Mouse (Mus musculus) heart, adult 18-20 months (tissue): ENCODE data around the gene Nop58. TPM values are rescaled to one million over a fixed set of nuclear protein-coding genes. Genes with fewer than 3 reads are reported as not detected.
"Not testable (repeated sequence)": the region's sequence is repeated elsewhere in the genome, so short reads cannot be mapped to it uniquely, and the experiment has no call there.

Experiments used
- DNase-seq, 2 experiments: peaks; one replicate each; pipeline ENCODE4 v3.0.0; 2021 to 2022; ENCODE audit warnings: mixed read lengths in 1 of 2
- total RNA-seq, 2 experiments: library from RNA; stranded (reverse); gene quantifications; 2 replicates each; pipeline ENCODE4 v1.2.3; 2021

Nop58 gene
- total RNA-seq, 2 experiments from 2014 or later: 30.1 to 33.1 TPM

DNA sequence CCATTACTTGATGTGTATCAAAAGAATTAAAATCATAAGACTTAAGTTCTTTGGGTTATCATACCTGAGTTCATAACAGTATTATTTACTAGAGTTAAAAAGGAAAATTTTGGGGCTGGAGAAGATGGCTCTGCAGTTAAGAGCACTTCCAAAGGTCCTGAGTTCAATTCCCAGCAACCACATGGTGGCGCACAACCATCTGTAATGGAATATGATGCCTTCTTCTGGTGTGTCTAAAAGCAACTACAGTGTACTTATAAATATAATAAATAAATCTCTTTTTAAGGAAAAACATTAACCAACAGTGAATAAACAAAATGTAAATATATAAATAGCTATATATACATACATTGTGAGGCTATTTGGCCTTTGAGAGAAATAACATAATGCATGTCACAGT, 17.0 kb downstream of the Nop58 start:
- peak in 1 of 2 experiments; percentile 45 for DNase-seq

DNA sequence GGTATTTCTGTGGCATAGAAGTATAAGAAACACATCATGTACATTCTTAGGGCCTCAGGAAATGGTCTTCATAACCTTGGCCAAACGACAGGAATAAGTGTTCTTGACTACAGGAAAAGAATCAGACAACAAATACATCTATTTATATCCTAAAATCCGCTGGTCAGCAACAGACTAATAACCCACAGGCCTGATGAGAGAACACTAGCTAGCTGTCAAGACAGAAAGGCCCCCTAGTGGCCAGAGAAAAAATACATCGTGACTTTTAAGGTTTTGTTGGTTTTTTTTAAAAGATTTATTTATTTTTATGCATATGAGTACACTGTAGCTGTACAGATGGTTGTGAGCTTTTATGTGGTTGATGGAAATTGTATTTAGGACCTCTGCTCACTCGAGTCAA, 35.1 kb downstream of the Nop58 start:
- peak; percentile 13 to 26 for DNase-seq

DNA sequence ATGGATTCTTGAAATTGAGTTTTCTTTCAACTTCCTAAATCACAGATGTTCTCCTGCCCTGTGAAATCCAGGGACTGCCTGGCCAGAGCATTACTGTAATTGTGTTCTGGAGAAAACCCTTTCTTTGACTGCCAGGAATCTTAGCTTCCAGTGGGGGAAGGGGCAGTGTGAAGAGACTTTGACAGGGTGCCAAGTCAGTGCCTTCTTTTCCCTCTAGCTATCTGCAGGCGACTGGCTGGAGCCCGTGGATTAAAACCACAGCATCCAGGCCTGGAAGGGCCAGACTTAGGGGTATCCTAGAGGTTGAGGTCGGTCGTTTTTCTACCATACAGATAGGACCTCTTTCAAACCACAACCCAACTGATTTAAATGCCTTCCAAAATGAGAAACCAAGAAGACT, 40.9 kb downstream of the Nop58 start:
- DNase-seq: no peak

DNA sequence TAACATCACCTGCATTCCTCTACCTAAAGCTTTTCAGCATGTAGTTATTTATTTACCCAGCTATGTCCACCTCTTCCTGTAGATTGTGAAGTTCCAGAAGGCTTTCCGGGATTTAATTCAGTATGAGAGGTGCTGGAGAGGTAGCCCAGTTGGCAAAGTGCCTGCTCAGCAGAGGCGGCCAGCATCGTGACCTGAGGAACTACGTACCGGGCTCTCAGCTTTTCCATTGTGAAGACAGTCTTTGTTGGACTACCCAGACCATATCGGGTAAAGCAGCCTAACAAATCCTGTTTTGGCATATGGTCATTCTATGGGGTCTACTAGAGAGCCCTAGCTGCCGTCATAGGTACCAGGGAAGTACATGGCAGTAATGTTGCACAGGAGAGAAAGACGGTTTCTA, 45.3 kb downstream of the Nop58 start:
- DNase-seq: no peak

DNA sequence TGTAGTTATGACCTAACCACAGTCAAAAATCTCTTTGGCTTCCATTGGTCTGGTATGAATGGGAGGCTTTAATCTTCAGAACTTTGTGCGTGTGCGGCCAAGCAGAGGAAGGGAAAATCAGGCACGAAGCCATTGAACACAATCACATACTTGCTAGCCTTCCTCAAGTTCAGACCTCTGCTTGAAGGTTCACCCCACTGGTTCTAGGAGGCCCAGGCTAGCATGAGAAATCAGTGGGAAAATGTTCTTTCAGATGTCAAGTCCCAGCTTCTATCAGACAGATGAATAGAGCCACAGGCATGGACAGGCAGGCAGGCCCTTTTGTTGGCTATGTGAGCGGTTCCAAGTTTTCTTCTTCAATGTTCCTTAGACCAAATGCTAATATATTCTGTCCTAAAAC, 46.0 kb downstream of the Nop58 start:
- no peak for DNase-seq

DNA sequence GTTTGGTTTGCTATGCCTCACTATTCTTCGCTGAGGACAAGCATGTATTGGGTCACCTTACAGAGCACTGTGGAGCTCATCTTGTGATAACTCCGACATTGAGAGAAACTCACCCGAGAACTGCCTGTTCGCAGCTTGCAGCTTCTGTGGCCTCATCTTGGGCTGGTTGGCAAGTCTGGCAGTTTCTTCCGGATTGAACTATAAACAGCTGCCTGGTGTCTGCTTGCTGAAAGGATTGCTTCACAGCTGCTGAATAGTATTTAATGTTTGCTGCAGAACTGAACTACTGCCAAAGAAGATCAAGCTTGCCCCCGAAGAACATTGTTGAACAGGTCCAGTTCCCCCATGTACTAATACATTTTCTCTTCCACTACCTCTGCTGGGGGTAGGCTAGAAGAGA, 49.3 kb downstream of the Nop58 start:
- peak; percentile 23 to 25 for DNase-seq

DNA sequence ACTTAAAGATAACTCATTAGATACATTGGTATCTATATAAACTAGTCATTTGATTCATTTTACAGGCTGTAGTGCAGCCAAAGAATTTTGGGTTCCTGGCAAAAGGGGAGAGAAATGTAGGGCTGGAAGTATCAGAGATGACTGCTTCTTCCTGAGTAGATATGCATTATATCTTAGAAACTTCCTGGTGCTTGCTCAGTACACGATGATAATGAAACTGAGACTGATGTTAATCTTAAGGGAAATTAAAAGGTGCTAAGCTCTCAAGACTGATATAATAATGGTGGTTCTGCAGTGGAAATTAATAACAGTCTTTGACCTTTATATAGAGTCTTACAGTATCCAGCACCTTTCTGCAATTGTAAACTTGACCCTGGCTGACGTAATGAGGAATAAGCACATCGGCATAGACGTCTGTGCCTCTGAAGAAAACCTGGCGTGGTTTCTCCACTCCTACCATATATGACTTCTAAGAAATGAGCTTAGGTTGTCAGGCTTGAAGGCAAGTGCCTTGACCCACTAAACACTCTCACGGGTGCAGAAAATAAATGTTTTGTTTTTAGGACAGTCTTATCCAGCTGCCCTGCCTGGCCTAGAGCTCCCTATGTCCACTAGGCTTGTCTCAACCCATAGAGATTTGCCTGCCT, 54.1 kb downstream of the Nop58 start:
- DNase-seq: no peak

DNA sequence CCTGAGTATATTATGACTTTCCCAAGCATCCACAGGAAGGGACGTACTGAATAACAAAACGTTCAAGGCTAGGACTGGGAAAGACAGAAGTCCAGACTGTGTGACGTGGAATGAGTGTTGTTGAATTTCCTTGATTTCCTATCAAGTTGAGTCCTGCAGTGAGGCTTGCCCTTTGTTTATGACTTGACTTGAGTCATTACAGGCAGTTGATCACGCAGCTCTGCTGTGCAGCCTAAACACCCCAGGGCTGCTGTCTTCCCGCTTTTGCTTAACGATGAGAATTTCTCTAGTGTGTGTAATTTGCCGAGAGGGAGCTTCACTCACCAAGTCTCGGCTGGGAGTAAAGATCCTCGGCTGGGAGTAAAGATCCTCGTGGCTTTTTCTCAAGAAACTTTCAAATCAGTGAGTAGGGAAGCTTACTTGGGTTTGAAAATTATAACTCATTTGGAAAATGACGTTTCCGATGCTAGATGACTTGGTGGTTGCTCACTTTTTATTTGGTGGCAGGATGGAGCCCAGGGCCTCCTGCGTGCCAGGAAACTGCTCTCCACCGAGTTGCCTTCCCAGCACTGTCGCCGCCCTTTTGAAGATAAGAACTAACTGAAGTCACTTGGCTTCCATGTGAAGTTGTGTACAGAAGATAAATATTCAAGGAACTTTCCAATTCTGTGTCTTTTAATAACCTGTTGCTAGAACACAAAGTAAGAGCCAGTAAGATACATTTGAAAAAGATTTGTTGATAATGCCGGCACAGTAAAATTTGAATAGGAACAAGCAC, 55.0 kb downstream of the Nop58 start:
- peak; percentile 37 to 40 for DNase-seq

DNA sequence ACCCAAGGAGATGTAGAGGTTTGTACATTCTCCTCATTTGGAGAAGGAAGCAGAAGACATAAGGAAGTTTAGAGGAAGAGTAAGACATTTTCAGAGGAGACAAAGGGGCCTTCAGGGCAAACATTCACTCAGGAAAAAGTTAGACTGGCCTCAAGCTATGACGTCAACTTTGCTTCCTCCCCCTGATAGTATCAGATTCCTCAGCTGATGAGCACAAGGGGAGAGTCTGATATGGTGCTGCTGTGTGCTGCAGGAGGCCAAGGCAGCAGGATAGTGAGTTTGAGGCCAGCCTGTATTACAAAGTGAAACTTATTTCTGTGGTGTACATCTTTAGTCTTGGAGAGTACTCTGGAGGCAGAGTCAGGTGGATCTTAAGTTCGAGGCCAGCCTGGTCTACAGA, 64.3 kb downstream of the Nop58 start:
- DNase-seq: no peak

DNA sequence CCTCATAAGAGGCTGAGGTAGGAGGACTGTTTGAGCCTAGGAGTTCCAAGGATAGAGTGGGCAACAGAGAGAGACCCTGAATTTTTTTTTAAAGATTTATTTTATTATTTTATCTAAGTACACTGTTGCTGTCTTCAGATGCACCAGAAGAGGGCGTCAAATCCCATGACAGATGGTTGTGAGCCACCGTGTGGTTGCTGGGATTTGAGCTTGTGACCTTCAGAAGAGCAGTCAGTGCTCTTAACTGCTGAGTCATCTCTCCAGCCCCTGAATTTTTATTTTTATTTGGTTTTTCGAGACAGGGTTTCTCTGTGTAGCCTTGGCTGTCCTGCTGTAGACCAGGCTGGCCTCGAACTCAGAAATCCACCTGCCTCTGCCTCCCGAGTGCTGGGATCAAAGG, 65.0 kb downstream of the Nop58 start:
- DNase-seq: not testable (repeated sequence)

DNA sequence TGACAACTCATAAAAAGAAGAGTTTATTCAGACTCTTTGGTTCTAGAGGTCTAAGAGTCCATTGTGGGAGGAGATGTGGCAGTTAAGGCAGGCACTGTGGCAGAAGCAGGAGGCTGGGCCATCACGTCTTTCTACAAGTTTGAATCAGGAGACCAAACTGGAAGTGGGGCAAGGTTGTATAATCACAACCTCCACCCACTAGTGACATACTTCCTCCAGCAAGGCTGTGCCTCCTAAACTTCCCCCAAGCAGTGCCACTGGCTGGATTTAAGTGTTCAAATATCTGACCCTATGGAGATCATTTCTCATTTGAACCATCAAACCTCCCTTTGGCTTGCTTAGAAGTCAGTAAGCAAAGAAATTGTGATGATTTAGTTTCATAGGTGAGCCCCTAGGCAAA, 70.5 kb downstream of the Nop58 start:
- no peak for DNase-seq

DNA sequence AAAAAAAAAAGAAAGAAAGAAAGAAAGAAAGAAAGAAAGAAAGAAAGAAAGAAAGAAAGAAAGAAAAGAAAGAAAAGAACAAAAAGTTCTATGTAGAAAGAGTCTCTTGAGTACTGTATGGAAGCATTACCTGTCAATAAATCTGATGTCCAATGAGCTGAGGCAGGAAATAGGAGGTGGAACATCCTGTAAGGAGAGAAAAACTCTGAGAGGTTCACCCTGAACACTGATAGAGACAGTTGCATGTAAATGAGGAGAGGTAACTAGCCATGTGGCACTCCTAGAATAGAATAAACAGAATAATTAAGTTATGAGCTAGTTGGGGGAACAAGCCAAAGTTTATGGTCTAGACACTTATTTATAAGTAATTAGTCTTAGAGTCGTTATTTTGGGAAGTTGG, 73.6 kb downstream of the Nop58 start:
- no peak for DNase-seq

DNA sequence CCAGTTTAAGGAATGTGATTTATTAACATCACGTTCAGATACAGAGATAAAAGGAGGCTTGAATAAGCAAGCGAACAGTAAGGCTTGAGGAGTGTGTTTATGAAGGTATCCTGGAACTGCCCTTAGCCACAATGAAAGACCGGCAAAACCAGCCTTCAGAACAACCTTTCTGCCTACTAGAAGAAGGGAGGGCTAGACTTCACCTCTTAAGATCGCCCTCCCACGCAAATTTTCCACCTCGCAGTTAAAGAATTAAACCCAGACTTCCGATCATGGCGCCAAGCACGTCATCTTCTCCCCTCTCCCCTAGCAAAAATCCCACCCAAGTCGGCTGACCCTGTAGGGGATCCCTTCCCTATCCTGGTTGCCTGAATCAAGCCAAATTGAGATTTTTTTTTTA, 77.4 kb downstream of the Nop58 start:
- peak in 1 of 2 experiments; percentile 10 for DNase-seq

DNA sequence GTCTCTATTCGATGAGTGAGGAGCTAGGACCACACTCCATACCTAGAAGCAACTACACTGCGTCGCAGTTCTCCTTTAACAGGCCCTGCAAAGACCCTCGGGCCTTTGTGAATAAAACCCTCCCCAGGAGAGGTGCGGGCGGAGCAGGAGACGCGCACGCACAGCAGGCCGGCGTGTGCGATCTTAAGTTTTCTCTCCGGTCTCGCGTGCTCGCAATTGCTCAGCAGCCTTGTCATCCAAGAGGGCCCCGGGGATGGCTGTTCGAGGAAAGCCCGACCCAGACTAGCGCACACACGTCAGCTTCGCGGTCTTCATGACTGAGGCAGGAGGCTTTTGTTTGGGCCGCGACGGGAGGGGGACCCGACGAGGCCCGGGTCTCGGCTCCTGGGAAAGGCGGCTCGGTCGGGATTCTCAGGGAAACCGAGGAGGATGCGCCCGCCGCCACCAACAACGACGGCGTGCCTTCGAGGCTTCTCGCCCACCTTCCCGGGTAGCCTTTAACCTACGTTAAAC, 77.9 kb downstream of the Nop58 start:
- DNase-seq: peak in 1 of 2 experiments; percentile 52

DNA sequence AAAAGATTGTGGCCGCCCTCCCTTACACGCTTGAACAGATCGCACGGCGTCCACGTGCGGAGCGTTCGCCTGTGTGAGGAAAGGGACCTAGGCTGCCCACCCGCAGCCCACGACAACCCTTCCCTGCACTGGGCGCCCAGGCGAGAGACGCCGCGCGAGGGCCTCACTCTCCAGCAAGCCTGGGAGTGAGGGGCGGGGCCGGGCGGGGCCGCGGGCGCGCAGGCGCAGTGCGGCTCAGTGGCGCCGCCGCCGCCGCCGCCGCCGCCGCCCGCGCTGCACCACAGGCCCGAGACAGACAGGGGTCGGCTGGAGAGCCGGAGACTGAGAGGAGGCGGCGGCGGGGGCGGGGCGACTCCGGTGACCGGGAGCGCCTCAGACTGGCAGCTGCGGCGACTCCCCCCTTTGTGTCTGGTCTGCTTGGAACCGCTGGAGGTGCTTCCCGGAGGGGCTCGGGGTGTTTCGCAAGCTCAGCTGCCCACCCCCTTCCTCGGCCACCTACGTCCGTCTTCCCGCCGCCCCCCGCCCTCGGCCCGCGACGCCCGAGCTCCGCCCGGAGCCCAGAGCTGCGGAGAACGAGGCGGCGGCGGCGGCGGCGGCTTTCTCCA, 78.5 kb downstream of the Nop58 start, which contains the start of gene Bmpr2:
Bmpr2 (plus strand) TSS at position 237 of the 605 bp plus-strand sequence.
- DNase-seq: peak; percentile 88 to 93

DNA sequence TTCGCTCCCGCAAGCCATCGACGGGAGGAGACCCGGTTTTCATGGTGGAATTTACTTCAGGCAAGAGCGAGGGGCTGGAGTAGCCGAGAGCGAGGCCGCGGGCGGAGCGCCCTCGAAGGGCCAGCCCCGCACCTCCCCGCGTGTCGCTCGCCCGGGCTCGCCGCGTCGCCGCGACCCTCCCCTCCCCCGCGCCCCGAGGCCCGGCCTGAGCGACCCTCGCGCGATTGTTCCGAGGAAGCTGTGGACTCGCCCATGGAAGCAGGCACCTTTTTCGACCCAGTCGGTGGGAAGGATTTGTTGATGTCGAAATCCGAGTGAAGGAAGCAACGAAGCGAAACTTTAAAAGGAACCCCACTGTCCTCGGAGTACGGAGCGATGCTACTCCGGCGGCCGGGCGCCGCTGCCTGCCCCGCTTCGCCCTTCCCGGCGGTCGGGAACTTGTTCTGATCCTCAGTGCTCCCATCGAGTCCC, 79.0 kb downstream of the Nop58 start:
- DNase-seq: peak; percentile 67 to 83

DNA sequence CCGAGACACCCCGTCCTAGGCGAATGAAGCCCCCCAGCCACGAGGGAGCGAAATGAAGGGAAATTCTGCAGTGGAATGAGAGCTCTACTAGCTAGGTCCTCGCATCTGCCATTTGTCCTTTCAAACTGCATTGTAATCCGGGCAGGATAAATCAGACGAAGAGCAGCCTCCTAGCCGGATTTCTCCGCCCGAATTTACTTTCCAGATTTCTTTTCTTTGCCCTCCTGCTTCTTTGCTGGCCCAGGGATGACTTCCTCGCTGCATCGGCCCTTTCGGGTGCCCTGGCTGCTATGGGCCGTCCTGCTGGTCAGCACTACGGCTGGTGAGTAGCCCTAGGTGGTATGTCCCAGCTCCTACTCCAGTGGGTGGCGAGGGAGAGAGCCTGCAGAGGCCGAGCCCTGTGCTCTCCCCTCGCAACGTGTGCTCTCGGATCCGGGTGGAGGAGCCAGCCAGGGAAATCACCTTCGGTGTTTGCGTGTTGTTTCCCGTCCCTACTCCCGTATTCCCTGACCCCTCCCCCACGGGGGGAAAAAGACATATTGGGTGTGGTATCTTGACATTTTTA, 79.7 kb downstream of the Nop58 start:
- DNase-seq: peak; percentile 66 to 78

DNA sequence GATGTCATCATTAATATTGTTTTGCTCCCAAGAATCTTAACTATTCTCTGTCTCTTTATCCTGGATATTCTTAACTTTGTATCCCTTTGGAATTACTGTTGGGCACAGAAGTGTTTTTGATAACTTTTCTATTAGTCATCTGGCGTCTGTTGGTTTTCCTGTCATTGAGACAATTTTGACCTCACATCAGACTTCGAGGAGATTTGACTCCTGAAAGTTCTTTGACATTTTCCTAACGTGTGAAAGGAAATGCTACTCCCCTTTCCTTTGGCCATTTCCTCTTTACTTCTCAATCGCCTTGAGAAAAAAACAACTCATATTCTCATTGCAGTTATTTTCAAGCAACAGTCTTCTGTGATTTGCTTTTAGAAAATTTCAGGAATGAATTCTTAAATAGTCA, 80.5 kb downstream of the Nop58 start:
- DNase-seq: peak in 1 of 2 experiments; percentile 24

DNA sequence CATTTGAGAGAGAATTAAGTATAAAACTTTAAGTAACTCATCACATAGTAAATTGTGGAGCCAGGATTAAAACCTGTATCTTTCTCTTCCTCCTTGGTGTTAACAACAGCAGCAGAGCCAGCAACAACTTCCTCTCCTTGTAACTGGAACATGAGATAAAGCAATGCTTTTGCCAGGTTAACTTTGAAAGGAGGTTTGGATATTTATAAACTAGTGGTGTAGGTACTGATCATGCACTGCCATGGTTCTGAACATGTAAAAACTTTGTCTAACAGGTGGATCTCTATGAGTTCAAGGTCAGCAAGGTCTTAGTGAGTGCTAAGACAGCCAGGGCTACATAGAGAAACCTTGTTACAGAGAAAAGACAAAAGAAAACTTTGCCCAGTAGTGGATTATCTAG, 81.9 kb downstream of the Nop58 start:
- peak; percentile 35 to 47 for DNase-seq
